Mouse (Mus musculus): ENCODE data around the gene March4. TPM values are rescaled to one million over a fixed set of nuclear protein-coding genes. Genes with fewer than 3 reads are reported as not detected.

March4 gene
- polyA plus RNA-seq, 1 experiment from 2014 or later, result 0.13 TPM

- no peak overlapping the region for H3K4me3 ChIP-seq (ENCODE audit: low read depth, low read length)
- H3K27me3 ChIP-seq (ENCODE audit: control insufficient read depth, insufficient read depth, low read length), result no peaks in the 10 kb centered on the region
- H3K36me3 ChIP-seq (ENCODE audit: control insufficient read depth, insufficient read depth, low read length), result no peaks in the 10 kb centered on the region
- no peak for ATAC-seq (ENCODE audit: insufficient number of reproducible peaks, insufficient read depth, low FRiP score, low read depth)
- WGBS, result 90% methylated on average over 8 of the region's 8 CpGs
- no peak overlapping the region for H3K4me2 ChIP-seq (replicated peaks; ENCODE audit: low read depth, low read length)
- no peak overlapping the region for H3K27ac ChIP-seq (ENCODE audit: low read length)
- H3K4me1 ChIP-seq (ENCODE audit: control insufficient read depth, insufficient read depth, low read length), result no peaks in the 10 kb centered on the region
- no peak overlapping the region for H3K9ac ChIP-seq (replicated peaks; ENCODE audit: low read depth, low read length)
- no peaks in the 10 kb centered on the region for H3K9me3 ChIP-seq (ENCODE audit: control insufficient read depth, low read depth, low read length)
Observed at GRCm38 (mm10) chr1:72411108-72411507, 125.6 kb downstream of the March4 start.

DNA sequence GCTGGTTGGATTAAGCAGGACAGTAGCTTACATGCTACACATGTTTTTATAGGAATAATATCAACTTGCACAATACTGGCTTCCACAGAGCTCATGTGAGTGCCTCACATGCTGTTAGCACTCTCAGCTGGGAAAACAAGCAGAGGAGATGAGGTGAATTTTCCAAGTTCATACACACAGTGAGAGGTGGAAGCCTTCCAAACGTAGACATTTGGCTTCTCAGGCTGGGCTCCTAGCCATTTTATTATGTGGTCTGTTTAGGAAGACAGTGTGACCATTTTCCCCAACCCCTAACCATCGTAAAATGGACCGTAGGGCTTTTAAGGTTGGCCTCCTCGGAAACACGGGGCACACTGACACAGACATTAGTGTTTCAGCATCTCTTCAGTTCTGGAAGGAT, 126.8 kb downstream of the March4 start:
- ATAC-seq (ENCODE audit: insufficient number of reproducible peaks, insufficient read depth, low FRiP score, low read depth), result no peak
- H3K4me3 ChIP-seq (ENCODE audit: low read depth, low read length), result no peak overlapping the region
- no peak overlapping the region for H3K4me2 ChIP-seq (replicated peaks; ENCODE audit: low read depth, low read length)
- WGBS, result 79% methylated on average over 5 of the region's 5 CpGs
- H3K36me3 ChIP-seq (ENCODE audit: control insufficient read depth, insufficient read depth, low read length), result no peaks in the 10 kb centered on the region
- H3K9ac ChIP-seq (replicated peaks; ENCODE audit: low read depth, low read length), result no peak overlapping the region
- H3K9me3 ChIP-seq (ENCODE audit: control insufficient read depth, low read depth, low read length), result no peaks in the 10 kb centered on the region
- no peaks in the 10 kb centered on the region for H3K4me1 ChIP-seq (ENCODE audit: control insufficient read depth, insufficient read depth, low read length)
- H3K27ac ChIP-seq (ENCODE audit: low read length), result no peak overlapping the region
- H3K27me3 ChIP-seq (ENCODE audit: control insufficient read depth, insufficient read depth, low read length), result no peaks in the 10 kb centered on the region

GRCm38 (mm10) chr1:72406505-72407079, 130.1 kb downstream of the March4 start:
- Histone ChIP-seq H3K9me3 (ENCODE audit: control insufficient read depth, low read depth, low read length) (no peaks in the 10 kb centered on the region), H3K4me2 (replicated peaks; ENCODE audit: low read depth, low read length) (no peak overlapping the region), H3K4me3 (ENCODE audit: low read depth, low read length) (no peak overlapping the region), H3K36me3 (ENCODE audit: control insufficient read depth, insufficient read depth, low read length) (no peaks in the 10 kb centered on the region), H3K9ac (replicated peaks; ENCODE audit: low read depth, low read length) (no peak overlapping the region), H3K4me1 (ENCODE audit: control insufficient read depth, insufficient read depth, low read length) (no peaks in the 10 kb centered on the region), H3K27me3 (ENCODE audit: control insufficient read depth, insufficient read depth, low read length) (no peaks in the 10 kb centered on the region), H3K27ac (ENCODE audit: low read length) (no peak overlapping the region)
- ATAC-seq (ENCODE audit: insufficient number of reproducible peaks, insufficient read depth, low FRiP score, low read depth), result no peak
- WGBS, result 40% methylated on average over 14 of the region's 14 CpGs

GRCm38 (mm10) chr1:72401331-72402069, 135.2 kb downstream of the March4 start:
- ATAC-seq (ENCODE audit: insufficient number of reproducible peaks, insufficient read depth, low FRiP score, low read depth), result no peak
- H3K4me2 ChIP-seq (replicated peaks; ENCODE audit: low read depth, low read length), result no peak overlapping the region
- H3K27ac ChIP-seq (ENCODE audit: low read length), result no peak overlapping the region
- no peaks in the 10 kb centered on the region for H3K9me3 ChIP-seq (ENCODE audit: control insufficient read depth, low read depth, low read length)
- no peak overlapping the region for H3K4me3 ChIP-seq (ENCODE audit: low read depth, low read length)
- no peaks in the 10 kb centered on the region for H3K4me1 ChIP-seq (ENCODE audit: control insufficient read depth, insufficient read depth, low read length)
- H3K9ac ChIP-seq (replicated peaks; ENCODE audit: low read depth, low read length), result no peak overlapping the region
- no peaks in the 10 kb centered on the region for H3K27me3 ChIP-seq (ENCODE audit: control insufficient read depth, insufficient read depth, low read length)
- no peaks in the 10 kb centered on the region for H3K36me3 ChIP-seq (ENCODE audit: control insufficient read depth, insufficient read depth, low read length)
- WGBS, result 66% methylated on average over 8 of the region's 8 CpGs

DNA sequence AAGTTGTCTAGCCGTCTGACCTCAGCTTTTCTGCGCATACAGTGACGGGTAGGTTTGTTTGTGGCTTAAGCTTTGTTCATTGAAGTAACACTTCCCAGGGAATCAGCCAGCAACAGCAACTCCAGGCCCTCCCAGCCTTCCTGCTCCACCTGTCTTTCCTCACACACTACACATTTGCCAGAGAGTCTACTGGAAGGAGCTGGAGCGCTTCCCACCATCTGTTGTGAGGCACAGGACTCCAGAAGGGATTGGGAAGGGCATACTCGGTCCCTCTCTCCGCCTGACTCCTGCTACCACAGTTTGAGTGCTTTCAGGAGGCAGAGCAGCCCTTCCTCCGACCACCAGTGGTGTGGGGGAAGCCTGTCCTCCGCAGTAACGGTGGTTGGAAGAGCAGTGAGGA, 136.1 kb downstream of the March4 start:
- Histone ChIP-seq H3K9me3 (ENCODE audit: control insufficient read depth, low read depth, low read length) (no peaks in the 10 kb centered on the region), H3K4me2 (replicated peaks; ENCODE audit: low read depth, low read length) (no peak overlapping the region), H3K4me1 (ENCODE audit: control insufficient read depth, insufficient read depth, low read length) (no peaks in the 10 kb centered on the region), H3K27ac (ENCODE audit: low read length) (no peak overlapping the region), H3K36me3 (ENCODE audit: control insufficient read depth, insufficient read depth, low read length) (peaks cover 3% of the 10 kb centered on the region; the same call in 1 of the 2 replicates), H3K27me3 (ENCODE audit: control insufficient read depth, insufficient read depth, low read length) (no peaks in the 10 kb centered on the region), H3K4me3 (ENCODE audit: low read depth, low read length) (no peak overlapping the region), H3K9ac (replicated peaks; ENCODE audit: low read depth, low read length) (no peak overlapping the region)
- ATAC-seq (ENCODE audit: insufficient number of reproducible peaks, insufficient read depth, low FRiP score, low read depth), result no peak
- 66% methylated on average over 9 of the region's 9 CpGs for WGBS

GRCm38 (mm10) chr1:72399720-72400401, 136.9 kb downstream of the March4 start:
- H3K4me1 ChIP-seq (ENCODE audit: control insufficient read depth, insufficient read depth, low read length), result no peaks in the 10 kb centered on the region
- H3K27me3 ChIP-seq (ENCODE audit: control insufficient read depth, insufficient read depth, low read length), result no peaks in the 10 kb centered on the region
- no peak overlapping the region for H3K4me2 ChIP-seq (replicated peaks; ENCODE audit: low read depth, low read length)
- H3K9ac ChIP-seq (replicated peaks; ENCODE audit: low read depth, low read length), result no peak overlapping the region
- H3K27ac ChIP-seq (ENCODE audit: low read length), result no peak overlapping the region
- 61% methylated on average over 8 of the region's 8 CpGs for WGBS
- no peaks in the 10 kb centered on the region for H3K9me3 ChIP-seq (ENCODE audit: control insufficient read depth, low read depth, low read length)
- H3K4me3 ChIP-seq (ENCODE audit: low read depth, low read length), result no peak overlapping the region
- ATAC-seq (ENCODE audit: insufficient number of reproducible peaks, insufficient read depth, low FRiP score, low read depth), result 0 out of 2 replicates have a peak, but pooled peaks have one; percentile 50
- peaks cover 5% of the 10 kb centered on the region; the same call in 1 of the 2 replicates for H3K36me3 ChIP-seq (ENCODE audit: control insufficient read depth, insufficient read depth, low read length)

- Histone ChIP-seq H3K9ac (replicated peaks; ENCODE audit: low read depth, low read length) (no peak overlapping the region), H3K27me3 (ENCODE audit: control insufficient read depth, insufficient read depth, low read length) (no peaks in the 10 kb centered on the region), H3K27ac (ENCODE audit: low read length) (no peak overlapping the region), H3K36me3 (ENCODE audit: control insufficient read depth, insufficient read depth, low read length) (peaks cover under 1% of the 10 kb centered on the region; the same call in 1 of the 2 replicates), H3K4me2 (replicated peaks; ENCODE audit: low read depth, low read length) (no peak overlapping the region), H3K9me3 (ENCODE audit: control insufficient read depth, low read depth, low read length) (no peaks in the 10 kb centered on the region), H3K4me1 (ENCODE audit: control insufficient read depth, insufficient read depth, low read length) (no peaks in the 10 kb centered on the region), H3K4me3 (ENCODE audit: low read depth, low read length) (no peak overlapping the region)
- no peak for ATAC-seq (ENCODE audit: insufficient number of reproducible peaks, insufficient read depth, low FRiP score, low read depth)
- 77% methylated on average over 4 of the region's 4 CpGs for WGBS
Observed at GRCm38 (mm10) chr1:72390420-72390819, 146.3 kb downstream of the March4 start.

DNA sequence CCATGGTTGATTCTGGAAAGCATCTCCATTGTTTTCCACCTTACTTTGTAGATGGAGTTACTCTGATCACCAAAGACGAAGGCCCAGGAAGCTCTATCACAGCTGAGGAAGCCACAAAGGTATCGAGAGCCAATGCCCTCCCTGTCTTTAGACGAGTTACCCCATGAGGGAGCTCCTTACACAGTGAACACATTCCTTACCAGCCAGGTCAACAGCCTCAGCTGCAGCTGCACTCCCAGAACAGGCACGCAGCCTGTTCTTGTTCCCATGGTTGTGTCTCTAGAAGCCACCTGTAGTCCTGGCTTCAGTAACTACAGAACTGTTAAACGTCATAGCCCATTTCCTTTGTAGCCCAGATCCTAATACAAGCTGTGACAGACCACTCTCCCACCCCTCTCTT, 153.1 kb downstream of the March4 start:
- 69% methylated on average over 5 of the region's 5 CpGs for whole genome bisulfite sequencing
- H3K27me3 ChIP-seq (ENCODE audit: control insufficient read depth, insufficient read depth, low read length), result no peaks in the 10 kb centered on the region
- ATAC-seq (ENCODE audit: insufficient number of reproducible peaks, insufficient read depth, low FRiP score, low read depth), result no peak

More for the DNA sequence above, 153.1 kb downstream of the March4 start:
- Histone ChIP-seq H3K36me3 (ENCODE audit: control insufficient read depth, insufficient read depth, low read length) (peaks cover 3% of the 10 kb centered on the region; the same call in 1 of the 2 replicates), H3K9me3 (ENCODE audit: control insufficient read depth, low read depth, low read length) (no peaks in the 10 kb centered on the region), H3K4me3 (ENCODE audit: low read depth, low read length) (no peak overlapping the region), H3K27ac (ENCODE audit: low read length) (no peak overlapping the region), H3K4me2 (replicated peaks; ENCODE audit: low read depth, low read length) (no peak overlapping the region), H3K9ac (replicated peaks; ENCODE audit: low read depth, low read length) (no peak overlapping the region), H3K4me1 (ENCODE audit: control insufficient read depth, insufficient read depth, low read length) (no peaks in the 10 kb centered on the region)

Data from stomach, embryonic 14.5 days (tissue).